Mouse (Mus musculus) neural tube, embryonic 13.5 days (tissue): ENCODE data around the gene Acad10. TPM values are rescaled to one million over a fixed set of nuclear protein-coding genes. Genes with fewer than 3 reads are reported as not detected.
"Not testable (repeated sequence)": the region's sequence is repeated elsewhere in the genome, so short reads cannot be mapped to it uniquely, and the experiment has no call there.

Experiments used
- ATAC-seq: fragments of 200-750 bp; cut with Nextera tagmentation; 2 replicates; pipeline ENCODE4 v1.8.0; 2017; ENCODE audit warnings: low read depth, mild to moderate bottlenecking, moderate TSS enrichment, moderate library complexity
- H3K27ac ChIP-seq: fragments of 300-500 bp; sonication (generic); replicated peaks from 2 replicates; pipeline ENCODE4 v1.5.1; 2015; ENCODE audit warnings: moderate library complexity, mild to moderate bottlenecking, inconsistent platforms
- H3K27me3 ChIP-seq: fragments of 300-500 bp; sonication (generic); 2 replicates; pipeline ENCODE4 v1.6.1; 2015; ENCODE audit warnings: mild to moderate bottlenecking, inconsistent platforms
- H3K36me3 ChIP-seq: fragments of 300-500 bp; sonication (generic); 2 replicates; pipeline ENCODE4 v1.6.1; 2015; ENCODE audit warnings: mild to moderate bottlenecking, inconsistent platforms
- H3K4me1 ChIP-seq: fragments of 300-500 bp; sonication (generic); replicated peaks from 2 replicates; pipeline ENCODE4 v1.6.1; 2015; ENCODE audit warnings: inconsistent platforms
- H3K4me2 ChIP-seq: fragments of 300-500 bp; sonication (generic); 2 replicates; pipeline ENCODE4 v1.6.1; 2015; ENCODE audit warnings: inconsistent platforms, mild to moderate bottlenecking, moderate library complexity
- H3K4me3 ChIP-seq: fragments of 300-500 bp; sonication (generic); 2 replicates; pipeline ENCODE4 v1.5.1; 2015; ENCODE audit warnings: mild to moderate bottlenecking, inconsistent platforms
- H3K9ac ChIP-seq: fragments of 300-500 bp; sonication (generic); 2 replicates; pipeline ENCODE4 v1.6.1; 2015; ENCODE audit warnings: moderate library complexity, mild to moderate bottlenecking, inconsistent platforms
- H3K9me3 ChIP-seq: fragments of 300-500 bp; sonication (generic); 2 replicates; pipeline ENCODE4 v1.6.1; 2016; ENCODE audit warnings: inconsistent platforms
- WGBS: fragments of 180-500 bp; shearing (Covaris S2); methylation state at CpG from one replicate; pipeline ENCODE4 v1.1.7; 2015; 5-methylcytosine and 5-hydroxymethylcytosine counted together
- polyA plus RNA-seq: library from polyadenylated mRNA; unstranded; fragments of >200 nt; fragmentation: Nextera tagmentation; extraction: Ambion mirVana; gene quantifications from 2 replicates; pipeline ENCODE4 v1.2.1, GENCODE M21; 2015

Gene Acad10
- 1.3 and 1.6 TPM in 2 replicates for polyA plus RNA-seq

DNA sequence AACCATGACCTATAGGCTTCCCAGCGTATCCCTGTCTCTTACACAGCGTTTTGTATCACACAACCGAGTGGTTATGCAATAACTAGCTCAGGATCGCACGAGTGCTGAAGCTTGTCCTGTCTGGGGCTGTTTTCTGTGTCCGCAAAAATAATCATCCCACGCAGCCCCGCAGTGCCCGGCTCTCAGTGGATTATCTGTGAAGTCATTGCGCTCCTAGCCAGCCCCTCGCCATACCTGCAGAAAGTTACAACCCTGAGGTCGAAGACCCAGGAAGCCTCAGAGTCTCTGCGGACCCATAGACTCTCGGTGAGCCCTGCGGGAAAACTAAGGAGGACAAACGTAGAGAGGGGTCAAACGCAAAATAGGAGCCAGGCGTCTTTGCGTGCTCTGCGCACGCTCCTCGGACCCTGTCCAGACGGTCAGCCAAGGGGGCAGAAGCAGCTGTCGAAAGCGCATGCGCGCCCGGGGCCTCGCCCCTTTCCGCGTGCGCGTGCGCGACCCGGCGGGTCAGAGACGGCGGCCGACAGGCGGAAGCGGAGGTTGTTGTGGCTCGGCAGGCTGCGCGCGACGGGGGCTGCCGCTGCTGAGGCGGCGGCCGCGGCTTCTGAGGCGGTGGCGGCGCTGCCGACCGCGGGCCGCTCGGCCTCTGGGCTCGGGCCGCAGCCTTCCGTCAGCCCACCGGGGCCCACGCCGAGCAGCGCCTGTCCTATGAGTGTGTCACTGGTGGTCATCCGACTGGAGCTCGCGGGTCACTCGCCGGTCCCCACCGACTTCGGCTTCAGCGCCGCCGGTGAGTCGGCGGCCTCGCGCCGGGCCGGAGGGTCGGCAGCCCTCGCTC is at the start of gene Acad10, which contains the start of gene Brap:
Acad10 (minus strand) TSS at position 456 of the 838 bp plus-strand sequence.
Brap (plus strand) TSS at position 505 of the 838 bp plus-strand sequence.
- peak within 1 kb of the TSS; percentile 65 for H3K27ac ChIP-seq
- peak; percentile 85 for ATAC-seq
- H3K9me3 ChIP-seq = no peaks in the 10 kb centered on the region
- peak within 1 kb of the TSS; percentile 90 for H3K9ac ChIP-seq
- H3K4me3 ChIP-seq = peak within 1 kb of the TSS; percentile 86
- H3K4me1 ChIP-seq = peaks cover 24% of the 10 kb centered on the region
- H3K4me2 ChIP-seq = peak within 1 kb of the TSS; percentile 88
- no peaks in the 10 kb centered on the region for H3K27me3 ChIP-seq
- WGBS = 1% methylated on average over 75 of the region's 85 CpGs
- peaks cover 28% of the 10 kb centered on the region for H3K36me3 ChIP-seq

DNA sequence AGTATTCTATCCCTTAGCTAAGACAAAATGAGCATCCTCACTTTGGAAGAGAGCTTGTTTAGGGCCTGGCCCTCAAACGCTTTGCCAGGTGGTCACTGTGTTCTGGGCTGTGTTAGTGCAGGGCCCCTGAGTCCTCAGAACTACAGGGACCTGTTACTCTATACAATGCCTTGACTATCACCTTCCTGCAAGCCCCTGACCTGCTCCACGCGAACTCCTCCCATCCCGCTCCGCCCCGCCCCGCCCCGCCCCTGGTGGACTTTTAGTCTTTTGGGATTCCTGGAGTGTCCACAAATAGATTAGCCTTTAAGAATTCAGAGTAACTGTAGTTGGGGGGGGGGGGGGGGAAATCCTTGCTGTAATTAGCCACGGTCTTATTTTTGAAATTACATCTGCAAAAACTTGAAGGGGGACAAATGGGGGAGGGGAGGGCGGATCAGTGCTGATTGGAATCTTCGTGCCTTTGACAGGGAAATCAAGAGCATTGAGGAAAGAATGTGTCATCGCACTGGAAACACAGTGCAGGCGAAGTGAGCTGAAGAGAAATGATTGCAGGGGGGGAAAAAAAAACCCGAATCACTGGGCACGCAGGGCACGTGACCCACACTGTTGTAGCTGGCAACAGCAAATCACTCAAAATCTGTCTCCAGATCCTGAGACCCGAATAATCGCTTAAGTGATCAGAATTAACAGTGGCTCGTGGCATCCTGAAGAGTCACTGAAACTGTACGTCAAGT is 44.4 kb upstream of the Acad10 start:
- WGBS = 9% methylated on average over 20 of the region's 20 CpGs
- H3K4me1 ChIP-seq = peaks cover 9% of the 10 kb centered on the region
- H3K9ac ChIP-seq = peak overlapping the region; percentile 57
- H3K4me3 ChIP-seq = peak overlapping the region; percentile 13; the same call in 1 of the 2 replicates
- H3K36me3 ChIP-seq = no peaks in the 10 kb centered on the region
- ATAC-seq = no peak
- H3K9me3 ChIP-seq = no peaks in the 10 kb centered on the region
- H3K27ac ChIP-seq = no peak overlapping the region
- peak overlapping the region; percentile 49 for H3K4me2 ChIP-seq
- H3K27me3 ChIP-seq = no peaks in the 10 kb centered on the region

DNA sequence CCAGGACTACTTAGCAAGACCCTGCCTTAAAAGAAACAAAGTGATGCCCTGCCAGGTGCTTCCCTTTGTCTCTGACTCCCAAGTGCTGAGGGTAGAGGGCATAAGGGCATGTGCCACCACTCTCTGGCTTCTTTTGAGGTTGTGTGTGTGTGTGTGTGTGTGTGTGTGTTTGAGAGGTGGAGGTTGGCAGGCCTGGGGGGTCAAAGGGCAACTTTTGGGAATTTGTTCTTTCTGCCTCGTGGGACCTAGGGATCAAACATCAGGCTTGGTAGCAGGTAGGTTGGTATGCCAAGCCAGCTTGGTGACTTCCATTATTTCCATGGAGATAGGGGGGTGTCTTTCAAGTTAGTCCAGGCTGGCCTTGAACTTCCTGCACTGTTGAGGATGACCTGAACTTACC is 43.0 kb upstream of the Acad10 start:
- Histone ChIP-seq H3K4me2 (no peak overlapping the region), H3K36me3 (no peaks in the 10 kb centered on the region), H3K9ac (no peak overlapping the region), H3K9me3 (no peaks in the 10 kb centered on the region), H3K4me3 (no peak overlapping the region), H3K27ac (no peak overlapping the region), H3K27me3 (no peaks in the 10 kb centered on the region), H3K4me1 (peaks cover 9% of the 10 kb centered on the region)
- no peak for ATAC-seq
- WGBS = 70% methylated on average over 1 of the region's 1 CpGs

DNA sequence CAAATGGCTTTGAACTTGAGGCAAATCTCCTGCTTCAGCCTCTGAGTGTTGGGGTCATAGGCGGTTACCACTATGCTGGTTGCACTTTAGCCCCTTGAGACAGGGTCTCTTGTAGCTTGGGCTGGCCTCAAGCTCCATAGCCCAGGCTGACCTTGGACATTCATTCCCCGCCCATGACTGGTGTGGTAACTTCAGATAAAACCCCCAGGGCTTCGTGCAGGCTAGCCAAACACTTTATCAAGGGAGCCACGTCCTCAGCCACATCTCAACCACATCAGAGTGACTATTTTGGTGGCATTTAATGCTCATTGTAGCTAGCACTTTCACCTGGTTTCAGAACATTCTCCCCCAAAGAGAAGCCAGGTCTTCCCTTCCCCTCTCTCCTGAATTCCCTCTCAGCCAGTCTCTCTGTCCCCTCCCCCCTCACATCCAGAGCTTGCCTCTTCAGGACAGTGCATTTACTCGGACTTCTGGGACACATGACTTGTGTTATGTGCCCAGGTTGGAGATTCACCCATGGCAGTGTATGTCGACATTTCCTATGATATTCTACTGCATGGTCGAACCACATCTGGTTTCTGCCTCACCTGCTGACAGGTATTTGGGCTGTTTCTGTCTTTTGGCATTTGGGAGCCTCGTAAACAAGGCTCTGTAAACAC is 40.9 kb upstream of the Acad10 start:
- Histone ChIP-seq H3K9me3 (no peaks in the 10 kb centered on the region), H3K4me1 (peaks cover 9% of the 10 kb centered on the region), H3K27ac (no peak overlapping the region), H3K4me3 (no peak overlapping the region), H3K4me2 (no peak overlapping the region), H3K27me3 (no peaks in the 10 kb centered on the region), H3K9ac (no peak overlapping the region), H3K36me3 (no peaks in the 10 kb centered on the region)
- WGBS = 59% methylated on average over 8 of the region's 8 CpGs
- ATAC-seq = no peak

DNA sequence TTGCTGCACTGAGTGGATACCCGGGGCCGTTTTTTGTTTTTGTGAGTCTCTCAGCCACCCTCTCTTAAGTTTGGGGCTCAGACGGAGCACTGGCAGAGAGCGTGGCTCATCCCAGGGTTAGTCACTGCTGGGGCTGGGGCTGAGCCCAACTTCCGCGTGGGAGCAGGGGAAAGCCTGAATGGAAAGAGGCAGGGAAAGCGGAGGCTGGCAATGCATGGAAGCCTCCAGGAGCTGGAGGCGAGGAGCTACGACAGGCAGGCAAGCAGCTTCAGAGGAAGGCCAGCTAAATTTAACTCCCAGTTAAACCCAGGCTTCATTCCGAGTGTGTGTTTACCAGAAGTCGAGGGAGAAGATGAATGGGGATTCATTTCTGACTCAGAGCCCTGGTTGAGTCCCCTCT is 40.2 kb upstream of the Acad10 start:
- no peak for ATAC-seq
- H3K9me3 ChIP-seq = no peaks in the 10 kb centered on the region
- H3K27ac ChIP-seq = no peak overlapping the region
- WGBS = 35% methylated on average over 11 of the region's 11 CpGs
- no peaks in the 10 kb centered on the region for H3K36me3 ChIP-seq
- peaks cover 9% of the 10 kb centered on the region for H3K4me1 ChIP-seq
- no peak overlapping the region for H3K4me3 ChIP-seq
- no peaks in the 10 kb centered on the region for H3K27me3 ChIP-seq
- H3K9ac ChIP-seq = no peak overlapping the region
- H3K4me2 ChIP-seq = no peak overlapping the region

DNA sequence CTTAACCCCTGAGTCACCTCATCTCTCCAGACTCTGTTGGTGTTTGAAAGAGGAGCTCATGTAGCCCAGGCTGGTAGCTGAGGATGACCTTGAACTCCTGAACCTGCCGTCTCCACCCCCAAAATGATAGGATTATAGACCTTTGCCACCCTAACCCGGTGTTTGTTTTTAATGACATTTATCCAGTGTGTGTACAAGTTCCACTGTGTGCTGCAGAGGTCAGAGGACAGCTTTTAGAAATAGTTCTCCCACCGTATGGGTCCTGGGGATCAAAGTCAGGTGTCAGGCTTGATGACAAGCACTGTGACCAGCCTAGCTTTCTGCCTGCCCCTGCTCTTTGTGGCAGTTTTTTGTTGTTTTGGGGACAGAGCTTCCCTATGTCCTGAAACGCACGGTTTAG is 39.6 kb upstream of the Acad10 start:
- WGBS = 70% methylated on average over 5 of the region's 5 CpGs
- no peak for ATAC-seq
- H3K27ac ChIP-seq = no peak overlapping the region
- H3K4me3 ChIP-seq = no peak overlapping the region
- no peak overlapping the region for H3K4me2 ChIP-seq
- H3K36me3 ChIP-seq = no peaks in the 10 kb centered on the region
- no peak overlapping the region for H3K9ac ChIP-seq
- peaks cover 6% of the 10 kb centered on the region for H3K4me1 ChIP-seq
- H3K27me3 ChIP-seq = no peaks in the 10 kb centered on the region
- no peaks in the 10 kb centered on the region for H3K9me3 ChIP-seq

DNA sequence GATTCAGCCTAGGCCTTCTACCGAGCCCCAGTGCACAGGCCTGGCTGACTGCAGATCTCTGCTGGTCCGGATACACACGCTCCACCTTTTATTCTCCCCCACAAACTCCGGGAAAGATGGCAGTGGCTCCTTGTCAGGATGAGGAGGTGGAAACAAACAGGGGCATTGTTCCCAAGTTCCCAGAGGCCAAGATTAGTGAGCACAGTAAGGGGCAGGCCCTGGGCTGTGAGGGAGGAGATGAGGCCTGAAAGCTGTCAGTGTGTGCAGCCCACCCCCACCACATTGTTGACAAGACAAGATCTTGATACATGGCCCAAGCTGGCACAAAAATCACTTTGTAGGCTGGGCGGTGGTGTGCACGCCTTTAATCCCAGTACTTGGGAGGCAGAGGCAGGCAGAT is 36.4 kb upstream of the Acad10 start:
- no peaks in the 10 kb centered on the region for H3K9me3 ChIP-seq
- H3K4me2 ChIP-seq = no peak overlapping the region
- no peaks in the 10 kb centered on the region for H3K4me1 ChIP-seq
- no peak overlapping the region for H3K4me3 ChIP-seq
- no peaks in the 10 kb centered on the region for H3K27me3 ChIP-seq
- H3K9ac ChIP-seq = no peak overlapping the region
- no peak overlapping the region for H3K27ac ChIP-seq
- no peak for ATAC-seq
- WGBS = 44% methylated on average over 6 of the region's 6 CpGs
- no peaks in the 10 kb centered on the region for H3K36me3 ChIP-seq

DNA sequence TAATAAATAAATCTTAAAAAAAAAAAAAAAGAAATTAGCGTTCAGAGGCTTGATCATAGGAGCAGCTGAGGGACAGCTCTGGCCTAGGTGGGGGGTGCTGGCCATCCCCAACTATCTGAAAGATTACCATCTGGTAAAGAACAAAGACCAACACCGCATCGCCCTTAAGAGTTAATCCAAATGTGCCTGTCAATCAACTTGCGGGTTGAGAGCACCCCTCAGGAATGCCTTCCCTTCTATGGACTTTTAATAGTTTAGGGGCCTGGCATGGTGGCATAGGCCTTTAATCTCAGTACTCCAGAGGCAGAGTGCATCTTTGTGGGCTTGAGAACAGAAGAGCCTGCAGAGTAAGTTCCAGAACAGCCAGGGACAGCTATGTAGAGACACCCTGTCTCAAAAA is 32.6 kb upstream of the Acad10 start:
- Histone ChIP-seq H3K9me3 (no peaks in the 10 kb centered on the region), H3K4me1 (no peaks in the 10 kb centered on the region), H3K27ac (no peak overlapping the region), H3K36me3 (peaks cover 6% of the 10 kb centered on the region; the same call in 1 of the 2 replicates), H3K4me3 (no peak overlapping the region), H3K4me2 (no peak overlapping the region), H3K27me3 (no peaks in the 10 kb centered on the region), H3K9ac (no peak overlapping the region)
- ATAC-seq = no peak
- WGBS = 86% methylated on average over 4 of the region's 4 CpGs

DNA sequence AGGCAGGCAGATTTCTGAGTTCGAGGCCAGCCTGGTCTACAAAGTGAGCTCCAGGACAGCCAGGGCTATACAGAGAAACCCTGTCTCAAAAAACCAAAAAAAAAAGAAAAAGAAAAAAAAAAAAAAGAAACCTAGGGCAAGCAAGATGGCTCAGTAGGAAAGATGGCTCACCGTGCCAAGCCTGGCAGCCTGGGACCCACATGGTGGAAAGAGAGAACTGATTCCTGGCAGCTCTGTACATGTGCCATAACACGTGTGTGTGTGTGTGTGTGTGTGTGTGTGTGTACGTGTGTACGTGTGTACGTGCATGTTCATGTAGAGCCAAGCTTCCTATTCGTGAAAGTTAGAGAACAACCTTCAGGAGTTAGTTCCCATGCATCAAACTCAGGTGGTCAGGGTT is 31.1 kb upstream of the Acad10 start:
- WGBS = 86% methylated on average over 7 of the region's 7 CpGs
- H3K27ac ChIP-seq, H3K4me2 ChIP-seq, H3K9ac ChIP-seq, H3K27me3 ChIP-seq, ATAC-seq, H3K9me3 ChIP-seq, H3K4me3 ChIP-seq, H3K4me1 ChIP-seq: not testable (repeated sequence)
- peaks cover 20% of the 10 kb centered on the region for H3K36me3 ChIP-seq

DNA sequence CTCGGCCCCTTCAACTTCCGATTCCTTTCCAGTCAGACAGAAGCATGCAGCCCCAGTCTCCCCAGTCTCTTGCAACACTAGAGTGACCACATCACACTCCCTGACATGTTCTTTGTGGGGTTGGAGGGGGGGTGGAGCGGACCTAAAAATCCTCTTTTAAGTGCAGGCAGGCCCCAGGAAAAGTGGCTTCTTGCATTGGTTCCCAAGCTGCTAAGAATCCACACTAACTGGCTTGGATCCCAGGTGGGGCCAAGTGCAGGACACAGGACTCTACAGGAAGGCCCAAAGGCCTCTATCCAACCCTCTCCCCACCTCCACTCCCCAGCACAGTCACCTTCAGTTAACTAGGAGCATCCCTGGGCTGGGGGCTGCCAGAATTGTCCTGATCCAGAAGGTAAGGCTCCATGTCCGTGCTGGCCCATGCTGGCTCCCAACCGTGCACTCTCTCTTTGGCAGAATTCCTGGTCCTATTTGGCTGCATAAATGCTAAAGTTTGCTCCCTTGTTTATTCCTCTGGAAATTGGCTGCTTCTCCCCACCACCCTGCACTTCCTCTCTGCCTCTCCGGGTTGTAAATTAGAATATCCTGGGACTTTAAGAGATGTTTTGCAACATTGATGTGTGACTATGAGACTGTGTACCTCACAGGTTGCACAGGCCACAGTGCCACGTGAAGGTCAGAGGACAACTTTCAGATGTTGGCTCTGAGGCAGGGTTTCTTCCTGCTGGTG is 30.3 kb upstream of the Acad10 start:
- Histone ChIP-seq H3K4me2 (no peak overlapping the region), H3K9ac (no peak overlapping the region), H3K27ac (no peak overlapping the region), H3K36me3 (peaks cover 28% of the 10 kb centered on the region), H3K27me3 (no peaks in the 10 kb centered on the region), H3K4me3 (no peak overlapping the region), H3K4me1 (no peaks in the 10 kb centered on the region), H3K9me3 (no peaks in the 10 kb centered on the region)
- ATAC-seq = no peak
- 85% methylated on average over 7 of the region's 7 CpGs for WGBS

DNA sequence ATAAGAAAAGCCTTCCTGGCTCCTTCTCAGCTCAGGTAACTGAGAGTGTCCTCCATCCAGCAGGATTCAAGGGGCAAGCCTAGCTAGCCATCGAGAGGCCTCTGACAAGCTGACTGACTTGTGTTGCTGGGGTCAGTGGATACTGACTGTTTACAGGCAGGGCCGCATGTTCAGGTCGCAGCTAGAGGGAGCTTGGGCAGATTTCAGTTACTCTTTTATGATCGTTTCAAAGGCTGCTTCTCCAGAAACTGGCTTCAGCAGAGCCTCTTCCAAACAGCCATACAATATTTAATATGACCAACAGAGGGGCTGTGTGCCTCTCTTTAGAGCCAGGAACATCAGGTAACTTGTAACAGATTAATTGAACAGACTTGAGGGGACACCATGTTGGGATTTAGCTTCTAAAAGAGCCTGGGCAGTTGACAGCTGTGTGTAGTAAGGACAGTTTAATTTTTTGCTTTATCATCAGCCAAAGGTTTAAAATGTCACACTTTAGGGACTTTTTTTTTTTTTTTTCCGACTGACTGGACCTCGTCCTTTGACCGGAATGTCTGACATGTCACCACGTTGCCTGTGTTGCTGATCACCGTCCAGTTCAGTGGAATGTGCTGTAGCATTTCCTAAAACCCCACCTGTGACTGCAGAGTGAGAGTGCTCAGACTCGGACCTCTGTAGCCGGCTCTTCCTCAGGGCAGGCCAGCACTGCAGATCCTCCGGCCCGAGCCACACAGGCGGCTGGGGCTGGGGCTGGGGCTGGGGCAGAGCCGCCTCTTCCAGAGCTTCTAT is 26.0 kb upstream of the Acad10 start:
- H3K4me3 ChIP-seq = no peak overlapping the region
- H3K9me3 ChIP-seq = no peaks in the 10 kb centered on the region
- ATAC-seq = no peak
- 80% methylated on average over 15 of the region's 15 CpGs for WGBS
- peaks cover 69% of the 10 kb centered on the region for H3K36me3 ChIP-seq
- no peak overlapping the region for H3K27ac ChIP-seq
- no peak overlapping the region for H3K4me2 ChIP-seq
- no peaks in the 10 kb centered on the region for H3K4me1 ChIP-seq
- no peaks in the 10 kb centered on the region for H3K27me3 ChIP-seq
- H3K9ac ChIP-seq = no peak overlapping the region
